Mouse (Mus musculus) heart, postnatal 4 days (tissue): ENCODE data around the gene Hsh2d. TPM values are rescaled to one million over a fixed set of nuclear protein-coding genes. Genes with fewer than 3 reads are reported as not detected.

Experiments used
- total RNA-seq, 2 experiments: library from RNA; stranded (reverse); gene quantifications; 2 replicates each; pipeline ENCODE4 v1.2.3; 2021

Gene Hsh2d
- total RNA-seq, 2 experiments from 2014 or later = 0.14 TPM; not detected in 1

Other genes with a start within 250 kb of the Hsh2d start
- gene Zfp961, start 238.6 kb upstream of the Hsh2d start, total RNA-seq = 10 to 100 TPM in 1 of 2 experiments, 1 to 10 TPM in 1; 8.8 to 12.3 TPM
- gene Cyp4f18, start 180.0 kb upstream of the Hsh2d start, total RNA-seq = under 1 TPM; 0.21 to 0.38 TPM
- gene Olfr372, start 148.4 kb upstream of the Hsh2d start, total RNA-seq = not detected
- gene Olfr373, start 106.5 kb upstream of the Hsh2d start, total RNA-seq = not detected
- gene Olfr374, start 82.6 kb upstream of the Hsh2d start, total RNA-seq = not detected
- gene Tpm4, start 54.7 kb upstream of the Hsh2d start, total RNA-seq = 100 to 1,000 TPM; 269 to 284 TPM
- gene Rab8a, start 28.4 kb upstream of the Hsh2d start, total RNA-seq = 10 to 100 TPM; 38.1 to 43.2 TPM
- not detected for gene Cib3, start 23.2 kb downstream of the Hsh2d start, total RNA-seq
- gene Gm11034, start 24.0 kb downstream of the Hsh2d start, total RNA-seq = not detected
- 10 to 100 TPM; 25.4 to 26.5 TPM for gene Fam32a, start 30.1 kb downstream of the Hsh2d start, total RNA-seq
- 10 to 100 TPM; 66.5 to 71.7 TPM for gene Ap1m1, start 50.4 kb downstream of the Hsh2d start, total RNA-seq
- gene Gm10282, start 115.6 kb downstream of the Hsh2d start, total RNA-seq = 10 to 100 TPM; 34.9 to 36.3 TPM
- gene Klf2, start 129.4 kb downstream of the Hsh2d start, total RNA-seq = 10 to 100 TPM; 65.3 to 68.2 TPM
- gene Eps15l1, start 231.8 kb downstream of the Hsh2d start, total RNA-seq = 10 to 100 TPM; 56.8 to 60.0 TPM